ENCODE assay signal across 19 mouse cellular contexts in genomic region chr16:92960740-92961139, GRCm38 (mm10).
"Had no signal": no experiment of that assay in that cellular context is flagged by ENCODE, and none has a peak within 500 bp of the region (broad histone marks: within the 10 kb centered on the region; RNA-seq: fewer than 3 reads in every experiment).

No protein-coding gene starts in this region.

- H3K27me3 ChIP-seq: limb, embryonic 13.5 days; liver, embryonic 13.5 days; midbrain, embryonic 13.5 days had no signal

- H3K9me3 ChIP-seq: kidney, embryonic 15.5 days; limb, embryonic 13.5 days; liver, embryonic 13.5 days; megakaryocyte, embryonic 14.5 days; midbrain, embryonic 10.5 days; midbrain, embryonic 13.5 days had no signal

- H3K27ac ChIP-seq: kidney, embryonic 15.5 days; limb, embryonic 13.5 days; liver, embryonic 13.5 days; midbrain, embryonic 10.5 days; midbrain, embryonic 13.5 days; stomach, postnatal 0 days had no signal

- H3K36me3 ChIP-seq: kidney, embryonic 15.5 days; limb, embryonic 13.5 days; liver, embryonic 13.5 days; midbrain, embryonic 10.5 days; midbrain, embryonic 13.5 days had no signal

- H3K9ac ChIP-seq: kidney, embryonic 15.5 days; limb, embryonic 13.5 days; liver, embryonic 13.5 days; midbrain, embryonic 13.5 days had no signal

- DNase-seq: kidney, adult 2 months; kidney, postnatal 14 days; kidney, postnatal 4 days; left cerebral cortex, postnatal 4 days; liver, embryonic 13.5 days; lung, adult 2 months; lung, postnatal 10 days; lung, postnatal 36 days; thymus, adult 2 months; thymus, postnatal 14 days; thymus, postnatal 4 days had no signal

- ATAC-seq: intestine, postnatal 0 days; midbrain, embryonic 13.5 days; midbrain, embryonic 16.5 days had no signal

- H3K4me3 ChIP-seq: kidney, embryonic 15.5 days; limb, embryonic 13.5 days; liver, embryonic 13.5 days; megakaryocyte, embryonic 14.5 days; midbrain, embryonic 10.5 days; midbrain, embryonic 13.5 days had no signal

- H3K4me1 ChIP-seq: liver, embryonic 13.5 days; midbrain, embryonic 13.5 days had no signal

- H3K4me2 ChIP-seq: kidney, embryonic 15.5 days; limb, embryonic 13.5 days; liver, embryonic 13.5 days; midbrain, embryonic 13.5 days had no signal
